Mouse (Mus musculus) left cerebral cortex, postnatal 36 days (tissue): ENCODE measurements around the gene Usp33. TPM values are rescaled to one million over a fixed set of nuclear protein-coding genes. Genes with fewer than 3 reads are reported as not detected.

Experiments used
- DNase-seq, 2 experiments: peaks; one replicate each; pipeline ENCODE4 v3.0.0; 2021 to 2022; ENCODE audit warnings: low spot score in 2 of 2, mixed read lengths in 1 of 2
- intact Hi-C: fragments of 180-260 bp; cut with DNase I; formaldehyde crosslinking; loops from one replicate; pipeline ENCODE4 v1.15.1; 2025
- total RNA-seq, 2 experiments: library from RNA; stranded (reverse); gene quantifications; 2 replicates each; pipeline ENCODE4 v1.2.3; 2021

Gene Usp33
- total RNA-seq, 2 experiments from 2014 or later = 126 to 148 TPM

DNA sequence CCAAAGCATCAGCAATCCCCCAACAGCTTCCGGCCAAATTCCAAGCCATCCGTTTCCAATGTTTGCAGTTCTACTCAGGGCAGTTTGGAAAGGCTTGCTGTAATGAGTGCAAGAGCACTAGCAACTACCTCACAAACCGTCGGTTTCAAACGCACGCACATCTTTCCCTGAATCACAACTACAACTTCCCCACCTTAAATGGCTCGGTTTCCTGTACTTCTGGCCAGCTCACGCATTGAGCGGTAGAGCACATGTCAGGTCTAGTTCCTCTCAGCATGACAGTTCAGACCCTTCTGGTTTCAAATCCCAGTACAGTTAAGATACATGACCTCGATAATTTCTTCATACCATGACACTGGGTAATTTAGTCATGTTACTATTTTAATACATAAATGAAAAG, 12.6 kb upstream of the Usp33 start:
- intact Hi-C loops = no loop called here
- DNase-seq = no peak

DNA sequence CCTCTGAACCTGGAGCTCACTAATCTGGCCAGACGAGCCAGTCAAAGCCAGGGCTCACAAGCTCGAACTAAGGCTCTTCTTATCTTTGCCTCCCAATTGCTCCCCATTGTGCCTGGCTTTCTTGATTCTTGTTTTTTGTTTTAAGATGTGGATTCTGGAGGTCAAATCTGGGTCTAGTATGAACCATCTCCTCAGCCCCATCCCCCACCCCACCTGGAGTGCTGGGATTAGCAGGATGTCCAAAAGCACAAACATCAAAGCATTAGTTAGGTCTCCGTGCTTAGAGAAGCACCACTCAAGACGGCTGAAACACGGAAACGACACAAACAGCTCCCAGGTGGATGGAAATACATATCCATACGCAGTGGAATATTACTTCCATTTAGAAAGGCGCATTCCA, 10.2 kb upstream of the Usp33 start:
- DNase-seq = no peak
- intact Hi-C loops = no loop called here

DNA sequence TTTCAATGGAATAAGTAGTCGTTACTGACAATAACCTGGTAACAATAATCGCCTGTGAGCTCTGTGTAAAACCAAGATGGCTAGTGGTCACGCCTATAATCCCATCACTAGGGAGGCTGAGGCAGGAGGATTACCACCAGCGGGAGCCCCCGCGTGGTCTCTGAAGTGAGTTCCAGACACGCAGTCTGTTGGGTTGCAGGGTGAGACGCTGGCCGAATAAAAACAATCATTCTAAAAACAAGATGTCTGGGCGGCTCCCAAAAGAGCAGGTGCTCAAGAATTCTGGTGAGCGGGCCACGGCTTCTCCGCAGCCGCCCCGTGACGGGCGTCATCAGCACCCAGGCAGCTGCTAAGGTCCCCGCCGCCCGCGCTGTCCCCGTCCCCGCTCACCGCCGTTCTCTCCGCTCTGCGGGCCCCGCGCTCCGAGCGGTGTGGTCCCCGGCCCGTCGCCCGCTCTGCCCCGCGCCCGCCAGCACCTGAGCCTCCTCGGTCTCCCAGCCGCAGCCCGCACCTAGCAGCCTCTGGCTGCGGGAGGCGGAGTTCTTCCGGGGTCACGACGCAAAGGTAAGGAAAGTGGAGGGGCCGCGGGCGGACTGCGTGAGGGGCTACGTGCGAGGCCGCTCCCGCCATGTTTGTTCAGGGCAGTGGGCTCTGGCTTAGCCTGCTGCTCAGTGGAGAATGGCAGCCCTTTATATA, 6.3 kb upstream of the Usp33 start, which contains the start of gene Miga1:
Miga1 (minus strand) TSS at position 546 of the 696 bp plus-strand sequence.
- intact Hi-C loops = no loop called here
- peak; percentile 81 to 88 for DNase-seq

DNA sequence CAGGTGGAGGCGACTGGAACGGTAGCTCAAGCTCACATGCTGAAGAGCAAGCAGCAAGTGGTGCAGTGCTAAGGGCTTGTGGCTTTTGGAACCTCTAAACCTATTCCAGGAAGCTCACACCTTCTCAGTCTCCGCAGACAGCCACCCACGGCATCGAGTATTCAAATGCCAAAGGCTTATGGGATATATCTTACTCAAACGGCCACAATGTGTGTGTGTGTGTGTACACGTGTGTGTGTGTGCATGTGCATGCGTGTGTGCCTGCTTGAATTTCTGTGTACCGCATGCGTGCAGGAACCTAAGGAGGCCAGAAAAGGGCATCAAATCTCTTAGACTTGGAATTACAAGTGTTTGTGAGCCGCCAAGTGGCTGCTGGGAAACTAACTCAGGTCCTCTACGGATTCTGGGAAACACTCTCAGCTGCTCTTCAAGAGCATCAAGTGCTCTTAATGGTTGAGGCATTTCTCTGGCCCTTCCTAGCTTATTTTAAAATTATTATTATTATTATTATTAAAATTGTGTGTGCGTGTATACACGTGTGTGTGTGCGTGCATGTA, 3.2 kb upstream of the Usp33 start:
- no peak for DNase-seq
- intact Hi-C loops = no loop called here

DNA sequence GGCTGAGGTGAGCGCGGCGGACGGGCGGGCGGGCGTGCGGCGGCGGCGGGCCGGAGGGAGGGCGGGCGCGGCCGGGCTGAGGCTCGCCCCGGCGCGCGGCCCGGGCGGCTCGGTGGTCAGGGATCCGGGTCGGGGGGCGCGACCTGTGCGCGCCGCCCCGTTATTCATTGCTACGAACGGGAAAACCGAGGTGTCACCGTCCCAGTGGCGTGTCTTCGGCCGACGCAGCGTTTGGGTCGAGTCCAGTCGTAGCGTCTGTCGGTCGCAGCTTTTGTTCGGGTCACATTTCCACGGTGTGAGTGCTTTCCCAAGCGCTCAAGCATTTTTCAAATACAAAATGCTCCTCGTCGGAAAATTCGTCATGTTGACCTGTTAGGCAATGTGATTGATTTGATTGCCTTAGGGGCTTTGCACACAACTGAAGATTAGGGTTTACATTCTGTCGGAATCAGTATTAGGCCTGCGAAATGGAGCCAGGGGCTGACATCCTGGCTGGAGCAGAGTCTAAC, 409 bp downstream of the Usp33 start:
- DNase-seq = peak; percentile 36 to 45
- intact Hi-C loops = no loop called here

DNA sequence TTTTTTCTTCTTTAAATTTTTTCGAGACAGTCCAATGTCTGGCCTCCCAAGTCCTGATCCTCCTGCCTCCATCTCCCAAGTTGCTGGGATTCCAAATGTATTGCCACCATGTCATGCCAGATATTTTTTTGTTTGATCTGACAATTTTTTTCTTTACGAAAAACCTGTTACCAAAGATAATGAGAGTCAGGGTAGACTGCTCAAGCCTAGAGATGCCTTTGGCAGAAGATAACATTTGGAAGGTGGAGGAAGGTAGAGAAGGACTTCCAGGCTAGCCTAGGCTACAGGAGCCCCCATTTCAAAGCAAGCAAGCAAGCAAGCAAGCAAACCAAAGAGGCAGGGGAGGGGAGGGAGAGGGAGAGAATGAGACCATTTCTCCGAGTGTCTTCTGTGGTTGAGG, 949 bp downstream of the Usp33 start:
- no peak for DNase-seq
- intact Hi-C loops = no loop called here

DNA sequence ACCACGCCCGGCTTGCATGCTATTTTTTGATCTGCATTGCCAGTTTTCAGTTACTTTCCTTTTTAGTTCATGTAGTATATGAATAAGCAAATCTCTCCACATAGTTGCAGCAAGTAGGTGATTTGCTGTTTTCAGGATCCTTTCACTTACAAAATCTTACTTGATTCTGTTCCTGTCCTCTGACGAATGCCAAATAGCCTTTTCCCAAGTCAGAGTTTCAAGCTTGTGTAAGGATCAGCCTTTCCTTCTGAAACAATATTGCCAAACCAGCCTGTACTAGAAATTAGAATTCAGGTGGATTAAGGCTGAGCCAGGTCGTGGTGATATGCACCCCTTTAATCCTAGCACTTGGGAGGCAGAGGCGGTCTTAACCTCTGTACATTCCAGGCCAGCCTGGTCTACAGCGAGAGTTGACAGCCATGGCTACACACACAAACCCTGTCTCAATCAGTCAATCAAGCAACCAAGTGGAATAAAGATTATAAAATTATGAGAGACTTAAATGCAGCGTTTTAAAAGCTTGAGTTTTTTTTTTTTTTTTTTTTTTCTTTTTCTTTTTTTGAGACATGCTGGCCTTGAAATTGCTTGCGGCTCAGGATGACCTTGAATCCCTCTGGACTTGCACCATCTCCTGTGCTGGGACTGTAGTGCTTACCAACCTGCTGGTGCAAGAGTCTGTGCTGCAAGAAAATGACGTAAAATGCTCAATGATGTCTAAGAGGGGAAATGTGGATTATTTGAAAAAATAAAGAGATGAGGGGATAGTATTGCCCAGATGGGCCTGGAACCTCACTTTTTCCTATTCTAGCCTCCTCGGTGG, 1.9 kb downstream of the Usp33 start:
- intact Hi-C loops = no loop called here
- DNase-seq = no peak

DNA sequence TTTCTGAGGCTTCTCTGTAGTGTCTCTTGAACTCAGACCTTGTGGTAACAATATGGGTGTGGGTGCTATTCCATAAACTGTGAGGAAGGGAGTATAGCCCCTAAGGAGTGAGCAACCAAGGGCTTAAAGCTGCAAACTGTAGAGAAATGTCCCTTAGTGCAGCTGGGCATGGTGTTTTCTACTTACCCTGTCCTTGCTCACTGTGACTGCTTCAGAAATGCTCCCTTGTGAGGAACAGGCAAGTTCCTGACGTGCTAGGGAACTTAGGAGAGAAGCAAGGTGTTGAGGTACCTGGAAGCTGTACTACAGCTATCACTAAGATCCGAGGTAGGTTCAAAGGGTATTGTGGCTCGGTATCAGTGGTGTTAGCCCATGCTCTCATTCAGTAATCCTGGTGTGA, 4.2 kb downstream of the Usp33 start:
- DNase-seq = no peak
- intact Hi-C loops = no loop called here

DNA sequence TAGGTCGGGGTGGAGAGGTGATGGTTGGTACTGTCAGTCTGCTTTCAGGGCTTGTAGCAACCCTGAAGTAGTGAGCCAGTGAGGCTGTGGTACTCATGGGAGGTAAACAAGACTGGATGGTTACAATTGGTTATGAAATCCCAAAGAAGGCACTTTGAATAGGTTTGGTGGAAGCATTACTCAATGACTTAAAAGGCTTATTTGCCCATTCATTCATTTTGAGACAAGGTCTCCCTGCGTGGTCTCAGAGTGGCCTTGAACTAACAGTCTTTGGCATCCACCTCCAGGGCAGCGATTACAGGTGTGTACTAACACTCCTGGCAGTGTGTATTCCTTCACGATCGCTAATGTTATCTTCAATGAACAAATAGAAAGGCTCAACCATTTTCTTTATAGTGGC, 4.7 kb downstream of the Usp33 start:
- intact Hi-C loops = no loop called here
- DNase-seq = no peak

DNA sequence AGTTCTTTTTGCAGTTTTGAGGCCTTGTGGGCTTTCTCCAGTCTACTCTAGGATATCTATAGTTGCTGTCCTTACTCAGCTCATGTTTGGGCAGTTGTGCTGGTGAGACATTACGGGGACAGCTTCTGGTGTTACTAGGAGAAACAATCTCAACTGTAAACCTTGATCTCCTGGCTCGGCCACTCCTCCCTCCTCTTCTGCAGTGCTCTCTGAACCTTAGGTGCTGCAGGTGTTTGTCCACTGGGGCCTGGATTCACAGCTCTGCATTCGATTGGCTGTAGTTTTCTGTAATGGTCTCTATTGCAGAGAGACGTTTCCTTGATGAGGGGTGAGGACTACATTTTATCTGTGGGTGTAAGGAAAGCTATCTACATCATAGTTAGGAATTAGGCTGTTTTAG, 6.0 kb downstream of the Usp33 start:
- intact Hi-C loops = no loop called here
- no peak for DNase-seq

DNA sequence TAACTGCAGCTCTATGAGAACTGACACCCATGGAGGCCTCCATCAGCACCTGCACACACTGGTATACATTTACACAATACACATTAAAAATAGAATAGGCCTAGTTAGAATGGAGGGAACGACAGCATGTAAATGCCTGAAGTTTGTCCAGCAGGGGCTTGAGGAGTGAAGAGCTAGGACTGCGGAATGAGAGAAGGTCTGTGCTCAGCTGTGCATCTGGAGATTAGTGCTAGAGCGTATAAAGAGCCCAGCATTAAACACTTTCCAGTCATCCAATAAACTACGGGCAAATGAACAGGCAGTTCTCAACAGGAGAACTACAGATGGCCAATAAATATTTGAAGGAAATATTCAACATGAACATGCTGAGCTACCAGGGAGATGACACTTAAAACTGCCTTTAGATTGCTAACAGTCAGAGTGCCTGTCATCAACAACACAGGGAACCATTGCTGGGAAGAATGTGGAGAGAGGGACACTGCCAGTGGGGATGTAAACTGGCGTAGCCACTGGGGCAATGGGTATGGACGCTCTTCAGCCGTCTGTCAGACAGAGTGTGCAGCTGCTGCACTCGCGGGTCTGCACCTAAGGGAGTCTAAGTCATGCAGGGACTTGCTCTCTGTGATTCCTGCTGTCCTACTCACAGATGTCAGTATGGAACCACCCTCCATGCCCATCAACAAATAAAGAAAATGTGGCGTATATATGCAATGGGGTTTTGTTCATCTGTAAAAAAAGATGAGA, 7.3 kb downstream of the Usp33 start:
- intact Hi-C loops = no loop called here
- DNase-seq = no peak

DNA sequence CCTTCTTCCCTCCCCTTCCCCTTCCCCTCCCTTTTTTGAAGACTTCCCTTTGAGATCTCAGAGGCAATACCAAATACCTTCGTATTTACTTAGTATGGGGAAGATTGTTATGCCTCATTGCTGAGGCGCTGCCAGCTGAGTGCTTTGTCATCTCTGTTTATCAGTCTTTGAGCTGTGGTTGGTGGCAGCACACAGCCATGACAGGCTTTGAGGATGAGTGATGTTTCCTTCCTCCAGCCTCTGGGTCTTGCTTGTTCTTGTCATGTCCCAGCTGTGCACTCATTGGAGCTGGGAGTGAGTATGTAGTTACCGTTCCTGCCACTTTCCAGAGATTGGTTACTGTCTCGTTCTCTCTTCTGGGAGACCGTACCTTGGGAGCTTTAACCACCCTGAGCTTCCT, 9.1 kb downstream of the Usp33 start:
- intact Hi-C loops = no loop called here
- no peak for DNase-seq

DNA sequence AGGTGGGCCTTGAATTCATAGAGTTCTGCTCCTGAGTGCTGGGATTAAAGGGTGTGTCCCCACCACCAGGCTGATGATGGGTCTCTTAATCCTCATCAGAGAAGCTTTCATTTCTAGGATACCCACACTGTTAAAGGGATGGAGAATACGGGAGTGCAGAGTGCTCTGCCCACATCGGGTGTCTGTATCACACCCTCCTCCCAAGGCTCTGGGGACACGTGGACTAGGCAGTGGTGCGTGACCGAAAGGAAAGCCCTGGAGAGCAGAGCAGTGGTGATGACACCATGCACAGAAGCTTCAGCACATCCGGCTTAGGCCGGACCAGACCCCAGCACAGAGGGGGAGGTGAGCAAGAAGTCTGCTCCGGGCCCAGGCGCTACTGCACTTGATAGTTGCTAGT, 10.5 kb downstream of the Usp33 start:
- no peak for DNase-seq
- intact Hi-C loops = no loop called here

DNA sequence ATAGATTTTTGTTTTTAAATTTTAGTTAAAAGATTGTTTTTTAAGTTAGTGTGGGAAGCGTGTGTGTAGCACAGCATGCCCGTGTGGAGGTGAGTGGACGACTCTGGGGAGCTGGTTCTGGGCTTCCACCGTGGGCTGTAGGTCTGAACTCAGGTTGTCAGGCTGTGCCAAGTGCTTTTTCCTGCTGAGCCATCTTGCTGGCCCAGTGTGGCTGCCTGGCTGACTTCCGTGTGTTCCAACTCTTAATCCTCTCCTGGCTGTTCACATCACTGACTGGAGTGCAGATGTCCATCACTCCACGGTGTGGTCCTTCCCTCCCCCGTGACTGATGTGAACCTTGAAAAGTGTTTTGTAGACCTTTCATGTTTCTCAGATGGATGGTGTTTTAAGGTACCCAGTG, 12.9 kb downstream of the Usp33 start:
- intact Hi-C loops = no loop called here

DNA sequence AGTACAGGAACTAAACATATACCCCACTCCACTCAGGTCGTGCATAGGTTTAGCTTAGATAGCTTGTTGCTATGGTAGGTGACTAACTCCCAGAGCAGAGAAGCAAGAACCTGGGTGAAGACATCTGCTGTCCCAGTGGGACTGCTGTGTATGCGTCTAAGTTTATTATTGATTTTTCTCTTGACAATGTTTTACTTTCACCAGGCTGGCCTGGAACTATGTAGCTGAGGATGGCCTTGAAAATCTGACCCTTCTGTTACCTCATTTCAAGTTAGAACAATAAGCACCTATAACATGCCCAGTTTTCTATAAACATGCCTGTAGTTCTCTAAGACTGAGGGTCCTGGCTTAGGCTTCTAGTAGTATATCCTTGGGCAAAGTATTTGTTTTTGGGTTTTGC, 17.9 kb downstream of the Usp33 start:
- intact Hi-C loops = no loop called here
- DNase-seq = no peak

More for the DNA sequence above, 12.9 kb downstream of the Usp33 start:
- DNase-seq = no peak

DNA sequence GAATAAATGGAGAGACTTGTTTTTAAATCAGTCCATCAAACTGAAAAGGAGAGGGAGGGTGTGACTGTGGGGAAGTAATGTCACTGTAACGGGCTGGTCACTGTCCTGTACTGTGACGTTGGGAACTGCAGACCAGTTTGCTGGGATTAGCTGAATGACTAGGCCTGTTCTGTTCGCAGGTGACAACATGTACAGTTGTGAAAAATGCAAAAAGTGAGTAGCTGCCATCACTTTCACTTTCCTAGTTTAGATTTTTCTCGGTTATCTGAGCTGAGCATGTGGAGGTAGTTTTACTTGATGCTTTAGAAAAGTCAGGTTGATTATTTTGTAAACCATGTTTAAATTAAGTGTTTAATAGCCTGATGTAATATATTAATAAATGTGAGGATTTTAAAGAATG, 29.8 kb downstream of the Usp33 start:
- DNase-seq = no peak

DNA sequence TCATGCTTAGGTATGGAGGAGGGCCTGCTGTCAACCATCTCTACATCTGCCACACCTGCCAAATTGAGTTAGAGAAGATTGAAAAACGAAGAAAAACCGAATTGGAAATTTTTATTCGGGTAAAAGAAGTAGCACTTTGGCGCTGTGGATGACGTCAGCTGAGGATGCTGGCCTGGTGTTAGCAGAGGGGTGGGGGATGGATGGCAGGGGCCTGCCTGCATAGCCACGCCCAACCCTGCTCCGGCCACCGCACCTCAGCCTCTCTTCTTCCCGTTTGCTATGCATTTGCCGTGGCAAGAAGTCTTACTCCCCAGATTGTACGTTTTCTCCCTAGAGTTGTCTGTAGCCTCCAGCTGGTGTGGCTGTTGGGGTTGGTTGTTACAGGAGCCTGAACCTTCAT, 37.8 kb downstream of the Usp33 start:
- intact Hi-C loops = no loop called here
- DNase-seq = no peak

More for the DNA sequence above, 29.8 kb downstream of the Usp33 start:
- intact Hi-C loops = no loop called here

DNA sequence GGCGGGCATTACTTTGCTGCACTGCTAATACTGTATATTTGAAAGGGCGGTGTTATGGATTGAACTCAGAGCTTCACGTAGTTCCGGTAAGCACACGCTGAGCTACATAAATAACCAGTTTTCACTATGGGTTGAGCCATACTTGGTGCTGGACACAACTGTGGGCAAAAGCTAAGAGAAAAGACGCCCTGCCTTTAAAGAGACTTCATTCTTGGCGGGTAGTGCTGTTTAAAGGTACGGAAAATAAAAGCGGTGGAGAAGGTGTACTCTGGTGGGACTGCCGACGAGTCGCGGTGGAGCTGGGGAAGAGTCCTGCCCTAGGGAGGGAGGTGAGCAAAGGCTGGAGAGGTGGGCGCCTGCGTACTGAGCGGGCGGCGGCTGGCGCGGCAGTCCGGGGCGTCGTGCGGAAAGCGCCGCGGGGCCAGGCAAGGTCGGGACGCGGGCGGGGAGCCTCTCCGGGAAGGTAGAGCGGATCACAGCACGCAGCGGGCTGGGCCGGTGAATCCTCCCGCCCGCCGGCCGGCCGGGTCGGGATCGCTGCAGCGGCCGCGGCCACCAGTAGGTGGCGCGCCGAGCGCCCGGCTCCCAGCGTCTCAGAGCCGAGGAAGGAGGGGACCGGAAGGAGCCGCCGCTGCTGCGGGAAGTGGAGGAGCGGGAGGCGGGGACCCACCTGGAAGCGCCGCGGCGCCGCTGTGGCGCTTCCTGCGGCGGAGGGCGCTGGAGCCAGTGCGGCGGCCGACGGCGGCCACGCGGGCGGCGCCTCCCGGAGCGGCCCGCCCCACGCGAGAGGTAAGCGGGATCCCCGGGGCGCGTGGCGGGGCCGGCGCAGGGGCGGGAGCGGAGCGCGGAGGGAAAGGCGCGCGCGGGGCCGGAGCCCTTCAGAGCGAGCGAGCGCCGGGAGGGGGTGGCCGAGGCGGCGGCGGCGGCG, 49.3 kb downstream of the Usp33 start, which contains the start of gene Zzz3:
Zzz3 (plus strand) TSS at position 124 of the 928 bp plus-strand sequence.
- DNase-seq = peak; percentile 88 to 92
- intact Hi-C loops = loop anchor here (2.0 to 5.0 kb wide), 3 partner anchors 82 to 353 kb away; partner anchors contain the start of gene Ak5
